Mouse (Mus musculus) kidney, postnatal 4 days (tissue): ENCODE measurements around the gene Pitpnc1.
A peak's percentile ranks its signal among the peaks of the same experiment; 100 is the strongest.

Source experiments
- DNase-seq, 2 experiments: peaks; one replicate each; pipeline ENCODE4 v3.0.0; 2021; ENCODE audit warnings: mixed read lengths in 2 of 2

The Pitpnc1 gene

GRCm38 (mm10) chr11:107466611-107467391 is 3.7 kb downstream of the Pitpnc1 start:
- peak in 1 of 2 experiments; percentile 23 for DNase-seq

- no peak for DNase-seq
Measured at GRCm38 (mm10) chr11:107465969-107466368, 4.5 kb downstream of the Pitpnc1 start.

- DNase-seq = no peak
Measured at GRCm38 (mm10) chr11:107465041-107465440, 5.5 kb downstream of the Pitpnc1 start.

DNA sequence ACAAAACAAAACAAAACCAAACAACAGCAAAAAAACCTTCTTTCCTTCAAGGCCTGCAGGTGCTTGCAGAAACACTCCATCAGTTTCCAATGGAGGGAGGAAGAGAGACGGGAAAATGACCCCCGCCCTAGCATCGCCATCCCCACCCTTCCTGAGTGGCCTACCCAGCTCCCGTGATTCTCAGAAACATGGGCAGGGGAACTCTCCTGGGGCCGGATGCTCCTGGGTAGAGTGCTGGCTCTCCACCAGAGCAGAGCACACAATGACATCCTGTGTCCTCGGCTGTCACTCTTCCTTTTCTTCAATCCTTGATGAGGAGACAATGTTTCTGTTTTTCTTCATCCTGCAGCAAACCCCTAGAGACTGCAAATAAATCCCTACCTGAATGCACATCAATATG is 6.4 kb downstream of the Pitpnc1 start:
- DNase-seq = peak in 1 of 2 experiments; percentile 28

- peak; percentile 29 to 62 for DNase-seq
Measured at GRCm38 (mm10) chr11:107463251-107463681, 7.2 kb downstream of the Pitpnc1 start.

DNA sequence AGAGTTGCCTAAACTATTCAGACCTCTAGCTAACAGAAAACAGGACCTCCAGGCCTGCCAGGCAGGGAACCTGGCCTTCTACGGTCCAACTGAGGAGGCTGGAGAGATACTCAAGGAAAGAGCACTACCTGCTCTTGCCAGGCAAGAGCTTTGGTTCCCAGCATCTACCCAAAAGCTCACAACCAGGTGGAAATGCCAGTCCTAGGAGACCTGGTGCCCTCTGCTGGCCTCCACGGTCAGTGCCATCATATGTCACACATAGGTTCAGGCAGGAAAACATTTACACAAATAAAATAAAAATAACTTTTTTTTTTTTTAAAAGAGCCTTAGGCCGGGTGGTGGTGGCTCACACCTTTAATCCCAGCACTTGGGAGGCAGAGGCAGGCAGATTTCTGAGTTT is 8.0 kb downstream of the Pitpnc1 start:
- DNase-seq = peak in 1 of 2 experiments; percentile 35

GRCm38 (mm10) chr11:107459828-107460227 is 10.7 kb downstream of the Pitpnc1 start:
- no peak for DNase-seq

DNA sequence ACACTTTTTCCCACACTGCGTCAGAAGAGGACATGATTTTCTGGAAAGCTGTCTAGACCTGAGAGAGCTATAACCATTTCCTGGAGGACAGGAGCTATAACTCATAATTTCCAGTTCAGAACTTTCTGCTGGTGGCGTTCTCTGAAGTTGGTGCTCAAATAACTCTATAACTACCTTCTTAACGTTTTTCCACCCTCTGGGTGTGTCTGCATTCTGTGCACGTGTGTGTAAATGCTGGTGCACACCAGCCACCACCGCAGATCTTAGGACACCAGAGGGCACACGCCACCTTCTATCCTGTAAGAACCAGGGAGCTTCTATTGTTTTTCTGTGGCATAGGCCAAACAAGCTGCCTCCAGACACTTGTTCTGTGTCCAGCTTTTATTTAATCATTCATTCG is 11.5 kb downstream of the Pitpnc1 start:
- DNase-seq = no peak

DNA sequence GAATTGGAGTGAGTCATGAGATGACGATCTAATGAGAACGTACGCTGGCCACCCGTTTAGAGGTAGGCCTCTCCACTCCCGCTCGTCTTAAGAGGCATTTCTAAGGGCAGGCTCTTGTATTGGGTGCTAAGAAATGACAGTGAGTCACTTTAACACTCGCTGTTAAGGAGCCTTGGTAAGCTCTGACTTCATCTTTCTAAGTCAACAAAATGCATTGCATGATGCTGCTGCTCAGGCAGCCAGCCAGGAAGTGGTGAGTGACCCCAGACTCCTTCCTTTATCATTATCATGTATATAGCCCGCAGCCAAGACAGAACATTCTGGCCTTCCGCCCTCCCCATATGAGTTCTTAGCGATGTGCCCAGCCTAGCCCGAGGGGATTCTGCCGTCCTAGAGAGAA is 12.2 kb downstream of the Pitpnc1 start:
- DNase-seq = no peak

- no peak for DNase-seq
Measured at GRCm38 (mm10) chr11:107457282-107457681, 13.2 kb downstream of the Pitpnc1 start.

DNA sequence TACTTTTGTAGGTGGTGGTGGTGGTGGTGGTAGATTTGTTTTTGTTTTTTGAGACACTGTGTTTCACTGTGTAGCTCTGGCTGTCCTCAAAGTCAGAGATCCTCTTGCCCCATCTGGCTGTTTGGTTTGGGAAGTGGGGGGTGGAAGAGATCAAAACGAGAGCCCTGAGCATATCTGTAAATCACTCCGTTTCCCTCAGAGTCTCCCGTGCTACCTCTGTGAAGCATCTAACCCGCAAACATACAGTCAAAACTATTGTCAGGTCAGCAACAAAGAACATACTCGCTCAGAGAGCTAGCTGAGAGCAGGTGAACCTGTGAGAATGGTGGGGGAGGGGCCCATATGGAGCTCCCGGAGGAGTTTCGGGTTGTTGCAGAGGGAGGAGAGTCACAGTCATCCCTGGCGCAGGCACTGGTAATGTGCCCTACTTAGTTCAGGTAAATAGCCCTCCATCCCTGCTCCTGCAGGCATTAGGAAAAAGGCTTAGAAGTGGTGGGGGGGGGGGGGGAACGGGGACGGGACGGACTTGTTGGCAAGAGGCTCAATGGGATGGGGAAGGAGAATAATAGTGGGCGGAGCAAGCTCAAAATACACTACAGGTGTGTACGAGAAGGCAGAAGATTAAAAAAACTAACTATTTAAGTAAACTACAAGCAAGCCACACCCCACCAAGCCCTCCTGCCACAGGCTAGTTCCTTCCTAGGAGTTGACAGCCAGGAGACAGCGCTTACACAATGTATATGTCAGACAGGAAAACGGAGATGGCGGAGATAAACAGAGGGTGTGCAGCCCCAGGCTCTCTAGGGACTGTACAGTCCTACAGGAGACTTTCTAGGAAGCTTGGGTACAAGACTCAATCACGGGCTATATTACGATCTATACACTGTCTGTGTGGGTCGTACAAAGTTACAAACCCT is 15.7 kb downstream of the Pitpnc1 start:
- DNase-seq = peak in 1 of 2 experiments; percentile 50

GRCm38 (mm10) chr11:107452053-107452452 is 18.4 kb downstream of the Pitpnc1 start:
- no peak for DNase-seq

DNA sequence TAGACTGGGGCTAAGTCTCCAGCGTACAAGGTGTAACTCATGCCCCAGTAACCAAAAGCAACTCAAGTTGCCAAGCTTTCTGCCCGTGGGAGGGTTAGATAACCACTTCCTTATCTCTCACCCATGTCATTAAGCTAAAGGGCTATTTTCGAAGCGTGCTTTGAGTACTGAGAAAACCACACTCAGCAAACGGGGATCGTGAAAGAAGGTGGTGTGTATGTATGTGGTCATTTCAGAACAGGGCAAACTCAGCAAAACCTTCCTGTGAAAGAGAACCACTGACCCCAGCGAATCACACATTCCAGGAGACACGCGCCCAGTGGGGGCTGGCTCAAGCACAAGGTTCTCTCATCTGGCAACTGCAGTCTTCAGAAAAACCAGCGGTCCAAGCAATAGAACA is 19.4 kb downstream of the Pitpnc1 start:
- DNase-seq = peak; percentile 56 to 71

- DNase-seq = peak in 1 of 2 experiments; percentile 28
Measured at GRCm38 (mm10) chr11:107450097-107450496, 20.4 kb downstream of the Pitpnc1 start.

- peak in 1 of 2 experiments; percentile 43 for DNase-seq
Measured at GRCm38 (mm10) chr11:107449169-107449910, 21.2 kb downstream of the Pitpnc1 start.

- no peak for DNase-seq
Measured at GRCm38 (mm10) chr11:107447915-107448314, 22.6 kb downstream of the Pitpnc1 start.

DNA sequence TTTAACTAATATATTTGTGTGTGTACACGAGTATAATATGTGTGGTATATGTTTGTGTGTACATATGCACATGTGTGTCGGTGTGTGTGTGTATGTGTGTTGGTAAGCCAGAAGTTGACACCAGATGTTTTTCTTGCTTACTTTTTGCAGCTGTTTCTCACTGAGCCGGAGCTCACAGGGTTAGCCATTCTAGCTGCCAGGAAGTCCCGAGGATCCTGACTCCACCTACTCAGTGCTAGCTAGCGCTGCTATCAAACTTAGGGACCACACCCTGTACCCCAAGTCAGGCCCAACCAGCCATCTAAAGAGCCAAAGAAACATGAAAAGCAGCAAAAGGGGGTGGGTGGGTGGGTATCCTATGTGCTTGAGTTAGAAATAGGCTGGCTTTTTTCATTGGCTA is 23.1 kb downstream of the Pitpnc1 start:
- DNase-seq = peak in 1 of 2 experiments; percentile 25

GRCm38 (mm10) chr11:107446650-107447049 is 23.8 kb downstream of the Pitpnc1 start:
- no peak for DNase-seq

DNA sequence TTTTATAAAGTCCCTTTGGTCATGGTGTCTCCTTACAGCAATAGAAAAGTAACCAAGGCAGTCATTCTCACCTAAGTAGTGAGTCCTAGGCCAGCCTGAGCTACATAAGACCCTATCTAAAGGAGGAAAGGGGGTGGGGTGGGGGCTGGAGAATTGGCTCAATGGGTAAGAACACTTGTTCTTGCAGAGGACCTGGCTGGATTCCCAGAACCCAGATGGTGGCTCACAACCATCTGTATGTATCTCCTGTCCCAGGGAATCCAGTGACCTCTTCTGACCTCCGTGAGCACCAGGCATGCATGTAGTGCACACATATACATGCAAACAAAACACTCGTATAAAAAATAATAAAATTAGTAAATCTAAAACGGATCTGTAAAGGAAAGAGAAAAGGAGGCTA is 24.8 kb downstream of the Pitpnc1 start:
- no peak for DNase-seq

DNA sequence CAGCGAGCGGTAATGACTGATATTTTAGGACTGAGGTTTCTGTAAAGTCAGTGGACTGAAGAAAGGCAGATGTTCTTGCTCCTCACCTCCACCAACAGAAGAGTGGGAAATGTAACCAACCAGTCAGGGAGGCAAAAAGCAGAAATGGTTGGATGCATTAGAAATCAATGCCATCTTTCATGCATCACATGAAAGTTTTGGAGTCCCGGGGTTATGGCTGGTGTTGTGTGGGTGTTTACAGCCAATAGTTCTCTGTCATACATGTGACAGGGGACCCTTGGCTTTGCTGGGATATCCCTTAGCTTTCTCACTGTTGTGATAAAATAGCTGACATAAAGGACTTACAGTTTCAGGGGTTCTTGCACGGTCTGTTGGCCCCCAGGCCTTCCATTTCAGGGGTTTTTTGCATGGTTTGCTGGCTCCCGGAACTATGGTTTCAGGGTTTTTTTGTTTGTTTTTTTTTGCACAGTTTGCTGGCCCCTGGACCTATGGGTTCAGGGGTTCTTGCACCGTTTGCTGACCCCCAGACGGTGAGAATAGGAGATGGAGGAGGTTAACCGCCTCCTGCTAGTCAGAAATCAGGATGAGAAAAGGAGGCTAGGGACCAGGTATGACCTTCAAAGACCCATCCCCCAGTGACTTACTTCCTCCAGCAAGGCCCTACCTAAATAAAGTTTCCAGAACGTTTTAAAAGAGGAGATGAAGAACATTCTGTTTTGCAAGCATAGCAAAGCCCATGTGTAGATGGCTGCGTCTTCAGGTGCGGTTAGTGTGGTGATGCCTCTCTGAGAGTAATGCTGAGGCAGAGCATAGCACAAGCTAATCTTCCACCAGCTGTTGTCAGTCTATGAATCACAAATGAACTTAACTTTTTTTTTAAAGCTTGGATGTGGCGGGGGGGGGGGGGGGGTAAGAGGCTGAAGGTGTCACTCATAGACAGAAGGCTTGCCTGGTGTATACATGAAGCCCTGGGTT is 27.1 kb downstream of the Pitpnc1 start:
- DNase-seq = no peak

DNA sequence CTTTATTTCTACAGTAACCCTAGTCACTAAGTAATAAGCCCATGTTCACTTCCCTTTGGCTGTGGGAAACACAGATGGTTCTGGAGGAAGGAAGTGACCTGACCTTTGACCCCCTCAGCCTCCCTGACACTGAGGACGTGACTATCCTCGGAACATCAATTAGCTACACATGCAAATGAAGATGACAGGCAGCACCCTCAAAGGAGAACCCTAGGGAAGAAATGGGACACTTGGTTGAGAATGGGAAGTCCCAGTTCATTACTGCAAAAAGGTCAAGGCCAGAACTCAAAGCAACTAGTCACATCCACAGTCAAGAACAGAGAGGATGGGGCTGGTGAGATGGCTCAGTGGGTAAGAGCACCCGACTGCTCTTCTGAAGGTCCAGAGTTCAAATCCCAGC is 29.4 kb downstream of the Pitpnc1 start:
- no peak for DNase-seq

- DNase-seq = no peak
Measured at GRCm38 (mm10) chr11:107438140-107438539, 32.4 kb downstream of the Pitpnc1 start.
